In the genomic region with DNA sequence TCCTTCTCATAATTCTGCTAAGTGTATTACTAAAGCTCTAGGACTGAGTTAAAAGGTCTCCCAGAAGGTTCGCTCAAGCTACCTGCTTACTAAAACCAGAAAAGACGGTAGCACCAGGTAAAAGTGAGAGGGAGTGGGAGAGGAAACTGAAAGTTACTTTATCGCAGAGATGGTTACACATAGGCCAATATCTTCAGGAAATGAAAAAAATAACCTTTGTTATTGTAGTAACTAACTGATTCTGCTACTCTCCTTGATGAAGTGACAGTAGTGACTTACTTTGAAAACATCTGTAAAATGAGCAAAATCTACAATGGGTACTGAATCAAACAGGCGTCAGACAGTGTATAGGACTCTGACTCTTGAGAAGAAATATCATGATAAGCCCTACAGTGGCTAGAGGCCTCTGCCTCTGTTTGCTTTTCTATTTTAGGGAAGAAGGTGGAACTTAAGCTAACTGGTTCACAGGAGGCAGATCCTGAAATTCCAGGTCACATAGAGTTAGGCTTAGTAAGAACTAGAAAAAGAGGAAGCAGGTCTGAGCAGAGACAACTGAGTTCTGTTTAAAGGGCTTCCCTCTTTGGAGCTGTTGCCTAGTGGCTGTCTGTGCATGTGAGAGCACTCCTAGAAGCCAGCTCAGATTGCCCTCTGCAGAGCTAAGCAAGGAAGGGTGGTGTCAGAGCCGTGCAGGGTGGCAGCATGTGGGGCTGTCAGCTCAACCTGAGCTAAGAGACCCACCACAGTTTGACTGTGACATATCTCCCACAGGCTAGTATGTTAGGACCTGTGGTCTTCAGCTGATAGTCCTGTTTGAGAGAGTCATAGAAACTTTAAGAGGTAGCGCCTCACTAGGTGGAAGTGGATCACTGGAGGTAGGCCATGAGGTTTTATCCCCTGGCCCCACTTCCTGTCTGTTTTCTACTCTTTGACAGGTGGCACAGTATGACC, we compare ENCODE assay signal across 11 mouse cellular contexts.
A peak's percentile ranks its signal among the peaks of the same experiment; 100 is the strongest.
DNase-seq lines count a peak whose midpoint lies in the region; ATAC-seq and TF ChIP-seq lines count a peak whose summit lies in the region.
"Had no signal": no experiment of that assay in that cellular context is flagged by ENCODE, and none has a peak within 500 bp of the region (broad histone marks: within the 10 kb centered on the region; RNA-seq: fewer than 3 reads in every experiment).

No protein-coding gene starts in this region.

- WGBS in lung, embryonic 16.5 days: 68% methylated on average over 6 of the region's 6 CpGs
- WGBS in intestine, embryonic 15.5 days: 72% methylated on average over 6 of the region's 6 CpGs
- WGBS in cerebellum, adult 2 months: 89% methylated on average over 6 of the region's 6 CpGs

- H3K27ac ChIP-seq in lung, embryonic 16.5 days (ENCODE audit: low read length): peak overlapping the region; percentile 69
- H3K27ac ChIP-seq in intestine, embryonic 15.5 days: no peak overlapping the region
- no peak overlapping the region for H3K27ac ChIP-seq in cerebellum, adult 2 months (ENCODE audit: insufficient read depth, low read length)
- H3K27ac ChIP-seq: hindbrain, embryonic 10.5 days; neural tube, embryonic 15.5 days had no signal

- no peaks in the 10 kb centered on the region for H3K9me3 ChIP-seq in lung, embryonic 16.5 days (ENCODE audit: control insufficient read depth, low read length)
- no peaks in the 10 kb centered on the region for H3K9me3 ChIP-seq in intestine, embryonic 15.5 days
- H3K9me3 ChIP-seq: hindbrain, embryonic 10.5 days; neural tube, embryonic 15.5 days had no signal

- H3K9ac ChIP-seq in lung, embryonic 16.5 days (ENCODE audit: low read length): no peak overlapping the region
- no peak overlapping the region for H3K9ac ChIP-seq in intestine, embryonic 15.5 days
- H3K9ac ChIP-seq: neural tube, embryonic 15.5 days had no signal

- no peak overlapping the region for H3K4me2 ChIP-seq in lung, embryonic 16.5 days (ENCODE audit: low read depth, low read length)
- H3K4me2 ChIP-seq in intestine, embryonic 15.5 days (replicated peaks): no peak overlapping the region
- H3K4me2 ChIP-seq: neural tube, embryonic 15.5 days had no signal

- H3K4me1 ChIP-seq in lung, embryonic 16.5 days (replicated peaks; ENCODE audit: control insufficient read depth, insufficient read depth, low read length): peaks cover 20% of the 10 kb centered on the region
- H3K4me1 ChIP-seq in intestine, embryonic 15.5 days (replicated peaks): peaks cover 4% of the 10 kb centered on the region
- H3K4me1 ChIP-seq in cerebellum, adult 2 months (ENCODE audit: control insufficient read depth, insufficient read depth, low read length): no peaks in the 10 kb centered on the region
- H3K4me1 ChIP-seq: hindbrain, embryonic 10.5 days had no signal

- no peak for DNase-seq in lung, postnatal 10 days
- DNase-seq in thymus, postnatal 25 days: peak; percentile 61
- DNase-seq in cerebellum, adult 2 months: no peak
- DNase-seq in Muller cell, postnatal 12 days (ENCODE audit: inconsistent ontology term): no peak
- DNase-seq in cerebellum, adult 9-10 months: no peak

- TF ChIP-seq POLR2A in cerebellum, adult 2 months (IDR thresholded peaks at IDR 0.05; ENCODE audit: borderline replicate concordance, insufficient read depth, low read length): no peak

- peak; percentile 38; the same call in 1 of the 2 replicates for ATAC-seq in lung, embryonic 16.5 days (ENCODE audit: low read depth)
- ATAC-seq in intestine, embryonic 15.5 days: peak; percentile 70
- ATAC-seq in megakaryocyte-erythroid progenitor cell, adult 5-6 weeks (replicated peaks; ENCODE audit: low FRiP score, low TSS enrichment, poor library complexity, severe bottlenecking): peak; percentile 58
- ATAC-seq: forebrain, embryonic 16.5 days had no signal

- H3K4me3 ChIP-seq in lung, embryonic 16.5 days (ENCODE audit: low read length): no peak overlapping the region
- no peak overlapping the region for H3K4me3 ChIP-seq in intestine, embryonic 15.5 days (replicated peaks)
- no peak overlapping the region for H3K4me3 ChIP-seq in cerebellum, adult 2 months (replicated peaks; ENCODE audit: insufficient read depth, low read depth, low read length)
- H3K4me3 ChIP-seq: hindbrain, embryonic 10.5 days; neural tube, embryonic 15.5 days had no signal

- TF ChIP-seq CTCF in cerebellum, adult 2 months (IDR thresholded peaks at IDR 0.05; ENCODE audit: borderline replicate concordance, insufficient read depth, low read depth, low read length): no peak

- no peaks in the 10 kb centered on the region for H3K36me3 ChIP-seq in lung, embryonic 16.5 days (ENCODE audit: control insufficient read depth, insufficient read depth, low read length)
- no peaks in the 10 kb centered on the region for H3K36me3 ChIP-seq in intestine, embryonic 15.5 days
- H3K36me3 ChIP-seq: neural tube, embryonic 15.5 days had no signal

- no peaks in the 10 kb centered on the region for H3K27me3 ChIP-seq in lung, embryonic 16.5 days (ENCODE audit: control insufficient read depth, insufficient read depth, low read depth, low read length)
- no peaks in the 10 kb centered on the region for H3K27me3 ChIP-seq in intestine, embryonic 15.5 days (replicated peaks)
- H3K27me3 ChIP-seq in cerebellum, adult 2 months (ENCODE audit: control insufficient read depth, insufficient read depth, low read length): no peaks in the 10 kb centered on the region
- H3K27me3 ChIP-seq: neural tube, embryonic 15.5 days had no signal
